Mouse (Mus musculus): Measurements from ENCODE around the gene Rps23.
"Not testable (repeated sequence)": the region's sequence is repeated elsewhere in the genome, so short reads cannot be mapped to it uniquely, and the experiment has no call there.

Rps23 gene

DNA sequence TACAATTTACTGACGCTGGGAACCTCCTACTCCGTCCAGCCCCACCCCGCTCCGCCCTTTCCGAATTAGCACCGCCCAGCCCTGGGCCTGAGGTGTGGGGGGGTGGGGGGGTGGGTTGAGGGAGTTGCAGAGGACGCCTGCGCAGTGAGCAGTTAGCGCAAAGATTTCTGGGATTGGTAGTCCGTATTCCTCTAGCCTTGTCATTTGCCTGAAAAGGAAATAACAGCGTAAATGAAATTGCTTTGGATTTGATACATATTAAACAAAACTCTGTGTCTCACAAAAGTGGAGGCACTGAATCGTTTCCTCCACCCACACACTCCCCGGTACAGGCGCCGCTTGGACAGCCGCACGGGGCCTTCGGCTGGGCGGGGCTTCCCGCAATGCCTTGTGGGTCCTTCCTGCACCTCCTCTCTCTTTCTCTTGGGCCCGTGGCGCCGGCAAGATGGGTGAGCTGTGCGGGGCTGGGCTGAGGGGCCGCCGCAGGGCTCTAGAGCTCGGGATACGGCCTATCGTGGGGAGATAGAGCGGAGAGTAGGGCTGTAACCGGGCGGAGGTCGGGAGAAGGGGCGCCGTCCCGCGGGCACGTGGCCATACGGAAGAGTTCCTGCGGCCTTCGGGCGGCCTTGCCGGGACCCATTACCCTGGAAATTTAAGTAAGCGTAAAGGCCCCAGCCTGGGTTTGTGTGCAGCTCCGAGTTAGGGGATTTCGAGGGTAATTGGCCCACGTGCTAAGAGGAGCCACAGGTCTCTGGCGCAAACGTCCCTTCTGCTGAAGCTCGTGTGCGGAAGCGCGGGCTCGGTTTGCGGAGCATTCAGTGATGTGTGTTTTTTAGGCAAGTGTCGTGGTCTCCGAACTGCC, at the start of gene Rps23:
Gene Rps23, plus strand, starts transcription at position 208 of the 862 bp plus-strand sequence.
- peak; percentile 94 for DNase-seq (ENCODE audit: low spot score)

GRCm38 (mm10) chr13:90881727-90882429, 40.9 kb upstream of the Rps23 start:
- DNase-seq (ENCODE audit: low spot score): no peak

- peak; percentile 13 for DNase-seq (ENCODE audit: low spot score)
Measured at GRCm38 (mm10) chr13:90885856-90886532, 36.8 kb upstream of the Rps23 start.

DNA sequence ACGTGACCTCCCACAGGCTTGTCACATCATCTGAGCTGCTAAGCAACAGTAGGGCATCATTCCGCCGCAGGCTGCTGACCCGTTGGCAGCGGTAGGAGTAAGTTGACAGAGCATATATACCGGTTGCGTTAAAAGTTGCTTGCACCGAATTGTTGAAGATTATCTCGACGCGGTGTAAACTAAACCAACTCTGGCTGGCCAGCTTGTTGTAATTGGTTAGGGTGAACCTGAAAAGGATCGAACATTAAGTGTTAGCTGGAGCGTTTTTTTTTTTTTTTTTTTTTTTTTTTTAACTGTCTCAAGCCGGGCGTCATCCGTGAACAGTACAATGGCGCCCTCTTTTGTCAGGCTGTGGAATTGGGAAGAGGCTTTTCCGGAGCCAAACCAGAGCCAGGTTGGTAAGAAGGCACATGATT, 36.2 kb upstream of the Rps23 start:
- peak; percentile 68 for DNase-seq (ENCODE audit: low spot score)

DNA sequence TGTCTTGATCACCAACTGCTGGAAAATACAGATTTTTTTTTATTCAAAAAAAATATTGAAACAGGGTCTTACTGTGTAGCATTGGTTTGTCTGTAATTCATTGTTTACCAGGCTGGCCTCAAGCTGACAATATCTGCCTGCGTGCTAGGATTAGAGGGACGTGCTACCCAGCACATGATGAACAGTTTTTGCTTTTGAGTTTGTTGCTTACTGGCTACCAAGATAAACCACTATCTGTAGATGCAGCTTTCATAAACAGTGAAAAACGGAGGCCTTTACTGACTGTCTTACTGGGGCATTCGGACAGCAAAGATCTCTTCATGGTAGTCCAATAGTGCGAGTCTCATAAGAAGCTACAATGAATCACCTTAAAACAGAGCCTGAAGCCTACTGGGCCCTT, 32.6 kb upstream of the Rps23 start:
- peak; percentile 45 for DNase-seq (ENCODE audit: low spot score)

DNA sequence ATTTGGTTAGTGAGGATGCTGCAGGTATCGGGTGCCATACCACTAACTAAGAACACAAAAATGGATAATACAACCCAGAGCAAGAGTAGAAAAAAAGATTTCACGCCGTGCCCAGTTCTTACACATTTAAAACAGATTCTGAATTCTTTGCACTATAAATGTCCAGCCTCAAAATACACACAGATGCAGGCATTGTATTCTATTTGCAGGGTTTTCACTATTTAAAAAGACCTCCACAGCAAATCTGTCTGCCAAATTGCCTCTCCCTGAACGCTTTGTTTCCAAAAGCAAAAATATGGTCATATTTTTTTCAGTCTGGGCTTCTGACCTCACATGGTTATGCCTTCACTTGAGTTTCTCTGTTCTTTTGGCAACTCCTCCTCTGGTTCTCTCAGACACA, 27.9 kb upstream of the Rps23 start:
- no peak for DNase-seq (ENCODE audit: low spot score)

- no peak for DNase-seq (ENCODE audit: low spot score)
Measured at GRCm38 (mm10) chr13:90896098-90896497, 26.7 kb upstream of the Rps23 start.

DNA sequence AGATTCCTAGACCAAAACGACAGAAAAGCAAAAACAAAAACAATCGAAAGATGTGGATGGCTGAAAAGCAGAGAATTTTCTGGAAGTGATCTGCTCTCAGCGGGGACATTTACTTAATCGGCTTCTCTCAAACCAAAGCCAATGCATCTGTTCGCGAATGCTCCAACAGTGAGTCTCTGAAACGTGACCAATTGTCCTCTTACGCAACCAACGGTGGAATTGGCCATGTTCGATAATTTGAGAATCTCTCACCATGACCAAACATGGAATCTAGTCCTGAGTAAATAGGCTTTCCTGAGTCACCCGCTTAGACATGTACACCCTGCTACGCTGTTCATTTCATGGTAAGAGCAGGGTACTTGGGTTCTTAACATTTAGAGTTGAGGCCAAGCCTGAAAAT, 25.9 kb upstream of the Rps23 start:
- no peak for DNase-seq (ENCODE audit: low spot score)

GRCm38 (mm10) chr13:90905176-90905575, 17.6 kb upstream of the Rps23 start, which contains the start of gene Atp6ap1l:
Gene Atp6ap1l, minus strand, starts transcription at chr13:90905355.
- no peak for DNase-seq (ENCODE audit: low spot score)

DNA sequence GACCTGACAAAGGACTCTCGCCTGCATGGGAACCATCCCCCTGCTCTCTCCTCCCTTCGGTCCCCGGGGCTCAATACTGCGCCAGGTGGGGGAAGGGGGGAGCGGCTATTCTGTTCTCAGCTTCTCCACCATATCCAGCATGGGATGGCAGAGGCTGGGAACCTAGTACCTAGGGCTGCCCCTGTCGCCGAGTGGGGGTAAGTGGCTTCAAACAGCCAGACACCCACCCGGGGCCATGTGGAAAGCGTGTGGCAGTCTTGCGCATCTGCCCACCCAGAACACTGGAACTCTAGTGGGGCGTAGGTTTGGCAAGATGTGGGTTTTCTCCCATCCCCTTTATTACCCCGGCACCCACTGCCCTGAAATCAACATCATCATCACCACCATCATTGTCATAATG, 15.4 kb upstream of the Rps23 start:
- DNase-seq (ENCODE audit: low spot score): no peak

- no peak for DNase-seq (ENCODE audit: low spot score)
Measured at GRCm38 (mm10) chr13:90912760-90913674, 9.7 kb upstream of the Rps23 start.

GRCm38 (mm10) chr13:90913675-90914192, 9.0 kb upstream of the Rps23 start:
- no peak for DNase-seq (ENCODE audit: low spot score)

DNA sequence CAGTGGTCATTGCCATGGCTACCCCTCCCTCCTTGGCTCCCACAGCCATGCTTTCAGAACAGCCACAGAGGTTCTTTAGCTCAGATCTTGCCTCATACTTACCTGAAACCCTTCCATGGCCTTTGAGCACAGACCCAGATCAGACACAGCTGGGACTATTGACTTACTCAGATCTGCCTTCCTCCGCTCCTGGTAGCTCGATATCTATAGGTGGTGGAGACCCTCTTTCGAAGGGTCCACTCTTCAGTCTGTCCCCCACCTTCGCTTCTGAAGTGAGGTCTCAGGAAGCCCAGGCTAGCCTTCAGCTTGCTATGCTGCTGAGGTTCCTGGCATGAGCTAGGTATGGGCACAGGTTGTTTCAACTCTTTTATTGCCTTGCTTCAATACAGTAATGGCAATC, 8.0 kb upstream of the Rps23 start:
- DNase-seq (ENCODE audit: low spot score): no peak

GRCm38 (mm10) chr13:90923617-90924016, 859 bp downstream of the Rps23 start:
- not testable (repeated sequence) for DNase-seq (ENCODE audit: low spot score)

- DNase-seq (ENCODE audit: low spot score): no peak
Measured at GRCm38 (mm10) chr13:90924072-90924471, 1.3 kb downstream of the Rps23 start.

GRCm38 (mm10) chr13:90925191-90925590, 2.4 kb downstream of the Rps23 start:
- DNase-seq (ENCODE audit: low spot score): no peak

DNA sequence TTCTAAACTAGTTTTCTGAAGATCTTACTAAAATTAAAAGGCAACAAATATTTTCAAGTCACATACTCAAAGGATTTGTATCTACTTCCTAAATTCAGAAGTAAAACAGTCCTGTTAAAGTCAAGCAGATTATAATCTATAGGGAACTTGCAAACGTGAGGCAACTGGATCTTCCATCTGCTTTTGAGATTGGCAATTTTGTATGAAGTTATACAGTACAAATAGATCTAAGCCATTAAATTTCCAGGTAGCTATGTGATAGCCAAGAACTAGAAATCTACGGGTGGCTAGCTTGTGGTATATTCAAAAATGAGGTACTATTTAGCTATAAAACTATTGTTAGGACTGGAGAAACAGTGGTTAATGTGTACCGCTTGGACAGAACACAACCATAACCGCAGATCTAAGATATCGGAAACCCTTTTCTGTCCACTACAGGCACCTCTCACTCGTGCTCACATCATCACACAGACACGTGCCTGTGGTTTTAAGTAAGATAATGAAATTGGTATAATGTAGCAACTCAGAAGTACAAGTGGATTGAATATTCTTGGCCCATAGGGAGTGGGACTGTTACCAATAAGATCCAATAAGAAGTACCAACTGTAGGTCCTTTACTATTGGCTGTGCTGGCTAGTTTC, 3.5 kb downstream of the Rps23 start:
- no peak for DNase-seq (ENCODE audit: low spot score)

GRCm38 (mm10) chr13:90926938-90927633, 4.3 kb downstream of the Rps23 start:
- DNase-seq (ENCODE audit: low spot score): no peak

DNA sequence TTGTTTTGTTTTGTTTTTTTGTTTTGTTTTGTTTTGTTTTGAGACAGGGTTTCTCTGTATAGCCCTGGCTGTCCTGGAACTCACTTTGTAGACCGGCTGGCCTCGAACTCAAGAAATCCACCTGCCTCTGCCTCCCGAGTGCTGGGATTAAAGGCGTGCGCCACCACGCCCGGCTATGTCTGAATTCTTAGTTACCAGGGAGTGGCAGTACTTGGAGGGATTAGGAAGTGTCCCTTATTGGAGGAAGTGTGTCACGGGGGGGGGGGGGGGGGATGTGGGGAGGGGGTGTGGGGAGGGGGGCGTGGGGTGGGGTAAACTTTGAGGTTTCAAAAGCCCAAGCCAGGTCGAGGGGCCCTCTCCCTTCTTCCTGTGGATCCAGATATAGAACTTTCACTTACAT, 5.5 kb downstream of the Rps23 start:
- DNase-seq (ENCODE audit: low spot score): not testable (repeated sequence)

GRCm38 (mm10) chr13:90929847-90930246, 7.1 kb downstream of the Rps23 start:
- peak; percentile 74 for DNase-seq (ENCODE audit: low spot score)

Data from c-Kit-positive CD71-positive TER-119-positive erythroid progenitor cells, embryonic 14.5 days (primary cell).